Mouse (Mus musculus): ENCODE results near the gene Prkg1. TPM values are rescaled to one million over a fixed set of nuclear protein-coding genes. Genes with fewer than 3 reads are reported as not detected.

Gene Prkg1
- total and polyA plus RNA-seq, 3 experiments: 0.95 to 7.2 (median 7.0) TPM

DNA sequence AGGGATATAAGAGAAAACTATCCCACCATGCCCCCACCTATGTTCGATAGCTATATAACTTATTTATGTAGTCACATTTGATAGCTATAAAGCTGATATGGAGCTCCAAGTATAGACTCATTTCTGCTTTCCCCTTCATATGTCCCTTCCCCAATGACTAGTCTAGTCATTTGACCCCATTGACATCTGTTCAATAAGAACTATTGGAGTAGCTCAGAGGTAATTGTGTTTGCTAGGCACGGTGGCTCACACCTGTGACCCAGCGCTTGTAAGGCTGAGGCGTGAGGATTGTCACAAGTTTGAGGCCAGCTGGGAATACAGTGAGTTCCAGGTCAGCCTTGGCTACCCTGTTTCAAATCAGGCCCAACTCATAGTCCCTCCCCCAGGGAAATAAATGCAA, 921.2 kb downstream of the Prkg1 start:
- no peak for DNase-seq

DNA sequence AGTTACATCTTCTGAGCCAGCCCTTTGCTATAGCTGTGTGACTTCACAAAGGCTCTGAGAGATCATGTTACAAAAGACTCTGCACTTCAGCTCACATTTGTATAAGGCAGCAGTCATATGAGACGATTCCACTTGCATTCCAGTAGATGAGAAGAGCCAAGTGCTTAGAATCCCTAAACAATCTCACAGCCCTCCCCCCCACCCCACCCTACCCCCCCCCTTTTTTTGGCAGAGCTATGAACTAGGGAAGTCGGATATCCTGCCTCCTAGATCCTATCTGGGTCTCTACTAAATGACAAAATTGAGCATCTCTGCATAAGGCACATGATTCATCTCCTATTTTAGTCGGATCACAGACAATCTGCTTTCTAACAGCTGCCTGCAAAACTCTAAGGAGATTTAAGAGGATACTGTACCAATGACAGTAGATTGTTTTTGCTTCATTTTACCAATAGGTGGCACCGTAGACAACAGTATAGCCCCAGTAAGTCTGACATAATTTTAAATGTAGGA, 921.7 kb downstream of the Prkg1 start:
- no peak for DNase-seq

DNA sequence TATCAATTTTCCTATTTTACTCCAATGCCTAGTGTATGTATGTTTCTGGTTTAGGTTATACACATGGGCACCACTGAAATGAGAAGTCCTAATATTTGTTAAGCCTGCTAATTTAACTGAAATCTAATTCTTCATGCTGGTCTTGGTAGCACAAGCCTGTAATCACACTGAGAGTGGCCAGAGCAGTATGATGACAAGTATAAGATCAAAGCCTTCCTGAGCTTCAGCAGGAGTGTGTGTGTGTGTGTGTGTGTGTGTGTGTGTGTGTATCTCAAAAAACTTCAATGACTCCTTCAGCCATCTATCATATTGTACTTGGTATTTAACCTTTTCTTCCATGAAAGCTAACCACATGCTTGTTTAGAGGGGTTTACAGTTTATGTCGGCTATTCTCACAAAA, 922.2 kb downstream of the Prkg1 start:
- no peak for DNase-seq

DNA sequence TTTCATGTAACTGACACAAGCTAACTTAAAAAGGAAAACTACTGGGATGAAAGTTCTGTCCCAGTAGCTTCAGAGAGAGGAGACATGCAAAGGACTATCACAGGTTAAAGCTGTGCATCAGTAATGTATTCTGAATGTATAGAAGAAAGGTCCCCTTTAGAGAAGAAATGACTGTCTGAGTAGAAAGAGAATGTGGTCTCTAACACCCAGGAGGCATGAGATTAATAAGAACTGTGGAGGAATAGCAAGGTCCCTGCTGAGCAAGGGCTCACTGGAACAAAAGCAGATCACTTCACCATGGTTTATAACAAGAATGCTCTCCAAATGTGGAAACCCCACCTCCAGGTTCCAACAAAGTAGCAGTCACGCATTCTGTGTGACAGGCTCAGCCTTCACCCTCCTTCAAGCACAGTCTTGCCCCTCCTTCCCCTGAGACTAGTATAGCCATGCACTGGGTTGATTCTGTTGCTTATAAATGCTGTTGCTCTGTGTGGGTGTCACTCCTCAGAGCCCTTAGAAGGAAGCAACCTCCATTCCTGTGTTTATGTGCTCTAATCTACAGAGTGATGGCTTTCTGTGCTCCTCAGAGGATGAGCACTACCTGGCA, 931.7 kb downstream of the Prkg1 start:
- DNase-seq: no peak

DNA sequence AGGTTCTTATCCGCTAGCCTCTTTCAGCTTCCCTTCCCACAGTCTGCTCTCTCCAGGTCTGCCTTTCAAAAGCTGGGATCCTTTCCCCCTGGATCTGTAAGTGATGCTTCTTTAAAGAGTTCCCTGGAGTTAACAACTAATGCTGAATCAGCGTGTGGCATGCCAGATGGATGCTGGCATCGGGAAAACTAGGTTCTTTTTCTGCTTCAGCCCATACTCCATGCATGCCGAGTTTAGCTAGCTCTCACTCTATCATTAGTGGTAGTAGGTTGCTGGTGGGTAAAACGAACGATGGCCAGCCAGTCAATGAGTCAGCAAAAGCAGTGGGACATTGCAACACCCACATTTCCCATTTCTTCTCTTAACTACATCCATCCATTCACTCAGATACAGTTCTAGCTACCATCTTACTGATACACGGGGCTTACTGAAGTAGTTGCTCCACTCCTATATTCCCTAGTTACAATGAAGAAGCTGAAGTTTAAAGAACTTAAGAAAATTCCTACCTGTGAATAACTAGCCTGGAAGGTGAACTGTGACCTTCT, 935.5 kb downstream of the Prkg1 start:
- DNase-seq: no peak

DNA sequence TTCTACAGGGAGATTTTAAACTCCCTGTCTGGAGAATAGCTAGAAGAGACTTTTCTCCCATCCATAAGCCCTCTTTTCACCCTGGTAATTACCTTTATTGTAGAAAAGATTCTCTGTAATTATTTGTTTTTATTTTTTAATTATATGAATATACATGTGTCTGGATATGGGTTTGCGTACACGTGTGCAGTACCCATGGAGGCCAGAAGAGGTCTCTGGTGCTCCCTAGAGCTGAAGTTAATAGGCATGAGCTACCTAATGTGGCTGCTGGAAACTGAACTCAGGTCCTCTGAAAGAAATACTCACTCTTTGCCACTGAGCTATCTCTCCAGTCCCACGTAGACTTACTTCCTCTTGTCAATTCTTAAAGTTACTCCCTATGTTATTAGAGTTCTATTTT, 937.0 kb downstream of the Prkg1 start:
- DNase-seq: no peak

DNA sequence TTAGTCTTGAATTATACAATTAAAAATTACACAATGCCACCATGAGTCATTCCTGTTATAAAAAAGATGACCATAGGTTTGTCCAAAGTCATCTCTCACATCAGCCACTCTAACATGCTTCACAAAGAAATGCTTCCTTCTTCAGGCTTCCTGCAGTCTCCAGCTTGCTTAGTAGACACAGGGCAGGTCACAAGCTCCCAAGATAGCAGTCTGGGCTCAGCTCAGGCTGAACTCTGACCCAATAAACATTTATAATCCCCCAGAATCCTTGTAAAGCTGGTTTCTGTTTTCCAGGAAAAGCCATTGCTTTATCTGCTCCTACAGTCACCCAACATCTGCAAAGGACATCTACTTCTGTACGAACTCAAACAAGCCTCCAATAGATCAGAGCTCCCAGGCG, 938.7 kb downstream of the Prkg1 start:
- peak; percentile 5 for DNase-seq

DNA sequence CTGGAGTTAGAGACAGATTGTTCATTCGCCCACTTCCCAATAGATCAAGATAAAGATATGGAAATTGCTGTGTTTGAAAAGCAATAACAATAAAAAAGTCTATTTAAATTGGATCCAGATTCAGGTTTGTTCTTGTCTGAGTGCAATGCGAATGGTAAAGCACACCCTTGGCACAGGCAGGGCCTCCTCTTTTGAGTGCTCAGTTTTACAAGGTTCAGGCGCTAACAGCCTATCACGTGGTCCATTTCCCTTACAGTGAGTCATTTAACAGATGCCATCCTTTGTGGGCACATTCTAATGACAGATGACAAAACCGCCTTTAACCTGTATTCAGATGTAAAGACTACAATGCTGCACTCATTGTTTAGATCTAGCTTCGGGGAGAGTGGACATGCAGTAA, 949.2 kb downstream of the Prkg1 start:
- no peak for DNase-seq

DNA sequence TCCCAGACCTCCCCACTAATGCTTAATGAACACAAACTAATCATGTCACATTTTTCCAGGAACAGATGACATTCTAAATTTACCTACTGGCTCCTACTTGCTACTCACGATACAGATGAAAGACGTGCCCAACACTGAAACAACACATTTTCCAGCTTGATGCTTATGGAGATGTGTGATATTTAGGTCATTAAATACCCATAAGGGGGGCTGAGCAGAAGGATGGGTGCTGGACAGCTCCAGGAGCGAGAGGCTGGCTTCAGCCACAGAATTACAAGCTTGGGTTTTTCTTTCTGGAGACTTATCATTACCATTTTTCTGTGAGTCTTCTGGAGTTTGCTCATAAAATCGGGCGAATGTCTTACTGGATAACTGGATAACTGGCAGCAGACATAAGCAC, 958.6 kb downstream of the Prkg1 start:
- no peak for DNase-seq

DNA sequence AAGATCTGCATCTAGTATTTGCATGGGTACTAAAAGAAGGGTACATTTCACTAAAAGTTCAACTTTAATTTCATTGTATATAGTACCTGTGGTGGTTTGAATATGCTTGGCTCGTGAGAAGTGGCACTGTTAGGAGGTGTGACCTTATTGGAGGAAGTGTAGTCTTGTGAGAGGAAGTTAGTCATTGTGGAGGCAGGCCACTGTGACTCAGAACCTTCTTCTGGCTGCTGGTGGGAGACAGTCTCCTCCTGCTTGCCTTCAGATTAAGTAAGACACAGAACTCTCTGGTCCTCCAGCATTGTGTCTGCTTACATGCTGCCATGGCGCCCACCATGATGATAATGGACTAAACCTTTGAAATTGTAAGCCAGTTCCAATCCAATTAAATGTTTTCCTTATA, 984.0 kb downstream of the Prkg1 start:
- no peak for DNase-seq

DNA sequence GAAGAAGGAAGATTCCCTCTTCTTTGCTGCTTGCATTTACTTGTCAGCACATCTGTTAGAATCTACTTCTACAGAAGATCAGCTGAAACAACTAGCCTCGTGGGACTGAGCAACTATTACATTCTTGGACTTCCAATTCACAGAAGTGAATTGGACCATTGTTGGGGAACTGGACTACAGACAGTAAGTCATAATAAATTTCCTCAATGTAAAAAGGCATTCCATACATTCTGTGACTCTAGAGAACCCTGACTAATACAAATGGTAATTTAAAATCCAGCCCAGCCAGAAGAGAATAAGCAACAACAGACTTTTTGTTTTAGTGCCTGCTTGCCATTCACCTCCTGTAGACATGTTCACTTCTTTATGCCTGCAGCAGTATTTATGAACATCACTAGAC, 996.5 kb downstream of the Prkg1 start:
- DNase-seq: no peak

DNA sequence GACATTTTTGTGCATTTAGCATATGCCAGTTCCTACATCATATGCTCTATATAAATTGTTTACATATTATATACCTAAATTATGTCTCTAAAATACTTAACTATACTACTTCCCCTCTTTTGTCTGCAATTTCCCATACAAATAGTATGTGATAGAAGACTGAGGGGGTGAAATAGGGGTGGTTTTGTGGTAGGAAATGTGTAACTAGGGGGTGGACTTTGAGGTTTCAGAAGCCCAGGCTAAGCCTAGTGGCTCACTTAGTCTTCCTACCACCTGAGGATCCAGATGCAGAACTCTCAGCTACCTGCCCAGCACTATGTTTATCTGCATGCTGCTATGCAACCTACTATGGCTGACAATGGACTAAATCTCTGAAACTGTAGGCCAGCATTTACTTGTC, 1020.4 kb downstream of the Prkg1 start:
- DNase-seq: no peak

DNA sequence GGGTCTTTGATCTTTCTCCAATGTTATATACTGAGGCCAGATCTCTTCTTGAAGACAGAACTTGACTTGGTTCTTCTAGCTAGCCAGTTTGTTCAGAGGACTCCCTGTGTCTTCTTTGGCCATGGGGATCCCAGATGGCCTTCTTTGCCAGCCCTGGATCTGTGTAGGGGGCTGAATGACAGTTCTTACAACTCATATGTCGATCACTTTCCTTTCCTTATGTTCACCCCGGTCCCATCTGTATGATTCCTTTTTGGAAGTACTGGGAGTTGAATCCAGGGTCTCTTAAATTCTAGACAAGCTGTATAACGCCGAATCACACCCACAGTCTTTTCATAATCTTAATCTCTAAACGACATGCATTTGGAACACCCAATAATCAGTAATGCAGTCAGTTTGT, 1065.7 kb downstream of the Prkg1 start:
- DNase-seq: no peak

DNA sequence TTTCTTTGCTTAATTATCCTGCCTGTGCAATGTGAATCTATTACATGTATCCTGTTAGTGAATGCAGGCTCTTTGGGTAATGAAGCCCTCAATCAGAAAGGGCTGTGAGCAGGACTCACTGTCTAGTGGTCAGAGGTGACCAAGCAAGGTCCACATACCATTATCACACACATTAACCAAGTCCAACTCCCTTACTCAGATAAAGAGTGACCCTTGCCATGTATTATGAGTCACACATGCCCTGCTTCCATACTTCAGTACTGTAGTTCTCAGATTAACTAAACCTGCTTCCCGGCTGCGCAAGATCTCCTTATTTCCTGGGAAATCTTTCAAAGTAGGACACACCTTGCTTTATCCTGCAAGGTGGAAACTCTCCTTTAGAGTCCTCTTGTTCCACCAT, 1073.6 kb downstream of the Prkg1 start:
- no peak for DNase-seq

DNA sequence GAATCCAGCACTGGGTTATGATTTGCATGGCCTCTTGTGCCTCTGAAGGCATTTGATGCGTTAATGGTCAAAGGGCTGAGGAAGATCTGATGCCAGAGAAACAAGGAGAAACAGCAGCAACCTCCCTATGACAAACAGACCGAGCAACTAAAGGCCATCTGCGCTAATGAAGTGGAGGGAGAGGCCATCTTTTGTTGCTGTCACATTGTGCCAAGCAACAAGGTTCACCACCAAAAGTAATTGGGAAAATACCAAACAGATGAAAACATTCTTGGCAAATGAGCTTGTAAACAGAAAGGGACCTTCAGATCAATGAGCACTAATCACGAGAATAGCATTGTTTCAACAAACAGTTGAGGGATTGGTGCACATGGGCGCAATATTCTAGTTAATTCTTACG, 1074.1 kb downstream of the Prkg1 start:
- DNase-seq: no peak

DNA sequence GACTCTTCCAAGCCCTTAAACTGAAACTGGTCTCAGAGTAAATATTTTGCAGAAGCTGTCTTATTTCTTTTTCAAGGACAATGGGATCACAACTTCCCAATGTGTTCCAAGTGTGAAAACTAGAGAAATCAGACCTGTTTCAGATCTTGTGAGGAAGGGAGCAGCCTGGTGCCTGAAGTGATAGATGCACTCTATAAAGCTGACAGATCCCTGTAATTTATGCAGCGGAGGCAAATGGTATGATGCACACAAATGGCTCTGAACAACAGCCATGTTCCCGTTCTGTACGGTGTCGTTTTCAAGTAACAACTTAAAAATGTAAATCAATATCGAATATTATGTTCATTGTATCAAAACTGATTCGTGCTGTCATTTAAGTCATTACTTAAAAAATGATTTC, 1076.9 kb downstream of the Prkg1 start:
- no peak for DNase-seq

DNA sequence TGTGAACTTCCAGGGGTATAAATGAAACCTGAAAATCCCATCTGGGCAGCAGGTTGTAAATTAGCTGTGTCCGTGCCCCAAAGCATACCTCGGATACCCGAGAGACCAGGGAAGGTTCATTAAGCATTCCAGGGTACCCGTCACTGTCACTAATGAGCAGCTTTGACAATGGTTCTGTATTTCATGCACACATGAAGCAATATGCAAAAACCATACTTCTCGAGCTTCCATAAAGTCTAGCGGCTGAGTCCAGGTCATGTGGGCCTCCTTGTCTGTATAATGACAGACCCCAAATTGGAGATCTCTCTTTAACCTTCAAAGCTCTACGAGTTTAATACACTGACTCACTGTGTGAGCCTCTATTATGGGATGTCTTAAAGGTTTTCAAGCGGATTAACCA, 1088.5 kb downstream of the Prkg1 start:
- no peak for DNase-seq

DNA sequence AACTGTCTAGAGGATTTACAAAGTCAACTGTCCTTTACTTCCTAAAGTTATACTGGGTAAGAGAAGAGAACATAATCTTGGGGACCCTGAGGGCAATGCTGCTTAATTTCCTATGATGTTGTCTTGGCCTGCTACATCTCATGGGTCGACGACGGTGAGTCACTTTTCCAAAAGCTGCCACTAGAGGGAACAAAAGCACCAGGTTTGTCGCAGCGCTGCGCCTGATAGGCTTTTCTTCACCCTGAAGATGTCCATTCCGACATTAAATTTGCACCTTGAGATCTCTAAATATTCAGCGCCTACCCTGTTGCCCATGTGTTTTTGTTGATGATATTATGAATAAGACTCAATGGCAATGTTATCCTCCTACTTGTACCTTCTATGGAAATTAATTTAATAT, 1100.6 kb downstream of the Prkg1 start:
- DNase-seq: peak; percentile 43

DNA sequence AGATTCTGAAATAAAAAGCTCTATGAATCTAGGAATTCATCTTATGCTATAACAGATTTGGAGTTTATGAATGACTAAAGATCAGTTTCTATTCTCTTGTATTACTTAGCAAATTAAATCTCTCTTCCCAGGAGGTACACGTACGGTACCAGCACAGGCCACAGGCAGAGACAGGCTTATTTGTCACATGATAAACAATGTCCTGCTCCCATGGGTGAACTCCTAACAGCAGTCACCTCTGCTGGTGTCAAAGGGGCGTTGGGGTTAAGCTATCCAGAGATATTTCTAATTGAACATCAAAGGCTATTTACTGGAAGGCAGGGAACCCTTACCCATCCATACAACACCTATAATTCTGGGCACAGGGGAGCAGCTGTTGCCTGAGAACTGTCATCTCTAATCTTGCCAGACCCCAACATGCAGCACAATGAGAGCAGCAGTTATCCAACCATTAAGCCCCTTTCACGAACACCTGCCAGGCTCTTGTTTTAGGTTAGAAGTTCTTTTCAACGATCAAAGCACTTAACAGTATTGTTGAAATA, 1122.1 kb downstream of the Prkg1 start:
- DNase-seq: no peak

DNA sequence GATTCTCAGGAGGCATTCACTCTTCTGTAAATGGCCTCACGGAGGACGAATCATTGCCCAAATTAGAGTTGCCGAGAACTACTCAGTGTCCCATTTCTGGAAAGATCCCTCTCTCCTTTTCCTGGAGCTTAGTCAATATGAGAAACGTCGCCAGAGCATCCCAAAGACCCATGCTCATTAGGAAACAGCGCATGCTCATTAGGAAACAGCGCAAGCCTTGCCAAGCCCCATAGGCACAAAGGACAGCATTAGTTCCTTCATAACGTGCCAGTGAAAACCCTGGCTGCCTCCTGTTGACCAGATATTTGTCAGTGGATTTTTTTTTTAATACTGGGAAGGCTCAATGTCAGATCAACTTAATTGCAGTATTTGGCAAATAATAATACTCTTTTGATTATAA, 1127.4 kb downstream of the Prkg1 start:
- no peak for DNase-seq

DNA sequence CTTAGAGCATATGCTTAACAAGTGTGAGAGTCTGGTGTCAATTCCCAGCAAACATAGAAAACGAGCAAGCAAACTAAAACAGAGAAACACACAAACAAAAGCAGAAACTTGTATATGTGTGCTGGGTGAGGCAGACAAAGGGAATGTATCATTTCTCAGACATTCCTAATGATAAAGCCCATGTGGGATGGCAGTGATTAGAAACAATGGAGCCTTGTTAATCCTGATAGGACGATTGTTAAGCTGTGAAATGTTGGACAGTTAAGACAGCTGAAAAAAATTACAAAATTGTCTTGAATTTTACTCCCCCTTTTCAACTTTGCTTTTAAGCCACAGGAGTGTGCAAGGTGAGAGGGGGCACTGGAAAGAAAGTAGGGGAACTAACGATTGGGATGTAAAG, 1133.8 kb downstream of the Prkg1 start:
- DNase-seq: no peak

DNA sequence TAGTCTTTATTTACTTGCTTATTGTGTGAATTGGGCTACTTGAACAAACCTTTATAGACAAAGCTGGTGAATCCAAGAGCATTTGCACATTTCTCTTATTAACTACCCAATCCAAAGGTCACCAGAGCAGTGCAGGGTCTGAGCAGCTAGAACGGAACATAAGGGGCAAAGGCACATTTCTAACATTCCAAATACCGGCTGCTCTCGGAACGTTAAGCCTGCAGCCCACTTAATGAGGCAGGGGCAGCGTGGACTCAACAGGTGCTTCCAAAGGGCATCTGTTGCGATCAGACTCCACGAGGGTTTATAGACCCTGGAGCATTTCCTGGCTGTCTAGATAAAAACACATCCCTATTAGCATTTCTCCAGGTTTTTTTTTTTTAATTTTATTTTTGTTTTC, 1138.8 kb downstream of the Prkg1 start:
- DNase-seq: no peak

DNA sequence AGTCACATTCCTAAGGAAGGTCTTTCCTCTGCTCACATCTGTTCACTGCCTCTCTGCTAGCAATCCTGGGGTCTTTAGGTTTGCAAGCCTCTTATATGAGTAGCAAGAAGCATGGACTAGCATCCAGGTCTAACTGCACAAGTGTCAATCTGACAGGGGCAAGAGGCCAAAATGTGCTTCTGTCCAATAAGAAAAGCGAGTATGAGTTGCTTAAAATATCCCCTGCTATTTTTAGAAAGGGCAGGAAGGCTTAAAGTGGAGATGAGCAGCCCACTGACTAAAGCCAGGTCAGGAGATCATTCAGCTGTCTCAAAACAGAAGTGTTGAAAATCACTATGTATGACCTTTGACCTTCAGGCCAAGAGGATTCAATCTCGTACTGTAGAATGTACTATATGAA, 1139.4 kb downstream of the Prkg1 start:
- DNase-seq: no peak

DNA sequence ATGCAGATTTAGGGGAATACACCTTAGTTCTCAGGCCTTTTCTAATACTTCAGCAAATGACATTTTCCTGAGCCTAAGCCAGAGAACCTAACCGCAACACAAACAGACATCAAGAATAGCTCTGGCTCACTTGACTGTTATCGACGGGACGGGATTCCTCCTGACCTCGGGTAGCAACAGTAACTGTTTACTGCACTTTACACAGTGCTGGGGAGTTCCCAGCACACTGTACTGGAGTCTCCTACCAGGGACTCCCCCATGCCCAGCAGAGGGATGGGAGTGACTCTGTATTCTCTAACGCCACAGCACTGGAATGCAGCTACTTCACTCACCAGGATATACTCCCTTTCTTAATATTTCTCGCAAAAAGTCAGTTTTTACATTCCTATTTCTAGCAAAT, 1141.2 kb downstream of the Prkg1 start:
- DNase-seq: no peak
